Mouse (Mus musculus) kidney, adult 2 months (tissue): ENCODE data around the gene Golm1.

ENCODE experiments used
- CTCF ChIP-seq: fragments of 200-500 bp; conservative IDR thresholded peaks from 2 replicates; pipeline ENCODE4 v1.5.1; 2011; ENCODE audit warnings: low read depth, mild to moderate bottlenecking, control low read depth, low read length, moderate library complexity, mixed read lengths; ENCODE audit not compliant: insufficient read depth, insufficient read length
- POLR2A ChIP-seq: fragments of 200-500 bp; IDR thresholded peaks from one replicate; pipeline ENCODE4 v1.6.1; 2011; ENCODE audit warnings: low read depth, low read length, control low read depth

GRCm38 (mm10) chr13:59671521-59671920, 4.1 kb downstream of the Golm1 start:
- TF ChIP-seq CTCF (no peak), POLR2A (no peak)
